Mouse (Mus musculus) liver (tissue): ENCODE data around the gene Ddah1.

Source experiments
- DNase-seq: peaks from one replicate; pipeline ENCODE4 v3.0.0-alpha.2; 2020; ENCODE audit warnings: mixed read lengths

Ddah1 gene

GRCm38 (mm10) chr3:145820439-145820838, 62.0 kb downstream of the Ddah1 start:
- DNase-seq = no peak

- no peak for DNase-seq
These were observed 62.5 kb downstream of the Ddah1 start for GRCm38 (mm10) chr3:145820938-145821337.

GRCm38 (mm10) chr3:145822201-145822600, 63.7 kb downstream of the Ddah1 start:
- DNase-seq = no peak

GRCm38 (mm10) chr3:145823661-145824060, 65.2 kb downstream of the Ddah1 start:
- DNase-seq = no peak

- no peak for DNase-seq
These were observed 67.1 kb downstream of the Ddah1 start for GRCm38 (mm10) chr3:145825416-145826055.

GRCm38 (mm10) chr3:145827191-145828045, 68.9 kb downstream of the Ddah1 start:
- DNase-seq = peak; percentile 5

- DNase-seq = no peak
These were observed 70.4 kb downstream of the Ddah1 start for GRCm38 (mm10) chr3:145828906-145829305.

- DNase-seq = no peak
These were observed 75.6 kb downstream of the Ddah1 start for GRCm38 (mm10) chr3:145833948-145834538.

GRCm38 (mm10) chr3:145838281-145838680, 79.8 kb downstream of the Ddah1 start:
- DNase-seq = no peak

GRCm38 (mm10) chr3:145841961-145842710, 83.7 kb downstream of the Ddah1 start:
- no peak for DNase-seq

- no peak for DNase-seq
These were observed 85.4 kb downstream of the Ddah1 start for GRCm38 (mm10) chr3:145843836-145844235.

- DNase-seq = no peak
These were observed 86.4 kb downstream of the Ddah1 start for GRCm38 (mm10) chr3:145844891-145845290.

- DNase-seq = no peak
These were observed 87.8 kb downstream of the Ddah1 start for GRCm38 (mm10) chr3:145846255-145846654.

- DNase-seq = no peak
These were observed 93.6 kb downstream of the Ddah1 start for GRCm38 (mm10) chr3:145852041-145852440.

GRCm38 (mm10) chr3:145852800-145853199, 94.3 kb downstream of the Ddah1 start:
- DNase-seq = no peak

- DNase-seq = no peak
These were observed 95.2 kb downstream of the Ddah1 start for GRCm38 (mm10) chr3:145853713-145854112.

GRCm38 (mm10) chr3:145854427-145854826, 96.0 kb downstream of the Ddah1 start:
- no peak for DNase-seq

- no peak for DNase-seq
These were observed 96.8 kb downstream of the Ddah1 start for GRCm38 (mm10) chr3:145855299-145855698.

- DNase-seq = no peak
These were observed 99.9 kb downstream of the Ddah1 start for GRCm38 (mm10) chr3:145858388-145858787.

- DNase-seq = no peak
These were observed 104.0 kb downstream of the Ddah1 start for GRCm38 (mm10) chr3:145862521-145862920.

- DNase-seq = no peak
These were observed 105.7 kb downstream of the Ddah1 start for GRCm38 (mm10) chr3:145864033-145864712.

- no peak for DNase-seq
These were observed 106.3 kb downstream of the Ddah1 start for GRCm38 (mm10) chr3:145864713-145865233.
